Mouse (Mus musculus): ENCODE measurements around the gene Tecpr2. TPM values are rescaled to one million over a fixed set of nuclear protein-coding genes. Genes with fewer than 3 reads are reported as not detected.

Gene Tecpr2
- 3.1 and 3.6 TPM in 2 replicates for polyA plus RNA-seq (2012; ENCODE audit: low replicate concordance)

GRCm38 (mm10) chr12:110889036-110890020 lies at the start of gene Tecpr2, which contains the start of gene Cinp:
Gene Tecpr2, plus strand, starts transcription at chr12:110889264.
Gene Cinp, minus strand, starts transcription at chr12:110889145.

GRCm38 (mm10) chr12:110840348-110841198 lies 48.5 kb upstream of the Tecpr2 start, which contains the start of gene Mok:
Gene Mok, minus strand, starts transcription at chr12:110840939.

GRCm38 (mm10) chr12:110850010-110850928 lies 38.8 kb upstream of the Tecpr2 start, which contains the start of gene Zfp839:
Gene Zfp839, plus strand, starts transcription at chr12:110850253.

GRCm38 (mm10) chr12:110978607-110979406 lies 89.7 kb downstream of the Tecpr2 start, which contains the start of gene Ankrd9:
Gene Ankrd9, minus strand, starts transcription at chr12:110979040.

Other genes with a start within 250 kb of the Tecpr2 start
- gene 1700001K19Rik, start 206.6 kb upstream of the Tecpr2 start, polyA plus RNA-seq (2012; ENCODE audit: low replicate concordance), result not detected in 2 replicates
- 8.8 and 111 TPM in 2 replicates for gene Hsp90aa1, start 186.5 kb upstream of the Tecpr2 start, polyA plus RNA-seq (2012; ENCODE audit: low replicate concordance)
- 6.1 and 38.6 TPM in 2 replicates for gene Wdr20, start 151.3 kb upstream of the Tecpr2 start, polyA plus RNA-seq (2012; ENCODE audit: low replicate concordance)
- gene Mok, start 48.3 kb upstream of the Tecpr2 start, polyA plus RNA-seq (2012; ENCODE audit: low replicate concordance), result 0.06 and 0.29 TPM in 2 replicates
- 14.4 and 15.2 TPM in 2 replicates for gene Zfp839, start 39.0 kb upstream of the Tecpr2 start, polyA plus RNA-seq (2012; ENCODE audit: low replicate concordance)
- 1.3 and 6.1 TPM in 2 replicates for gene Cinp, start 119 bp upstream of the Tecpr2 start, polyA plus RNA-seq (2012; ENCODE audit: low replicate concordance)
- gene Ankrd9, start 89.8 kb downstream of the Tecpr2 start, polyA plus RNA-seq (2012; ENCODE audit: low replicate concordance), result 3.6 and 10.2 TPM in 2 replicates
- 13.4 and 14.7 TPM in 2 replicates for gene Rcor1, start 150.1 kb downstream of the Tecpr2 start, polyA plus RNA-seq (2012; ENCODE audit: low replicate concordance)

All from hematopoietic multipotent progenitor cell, adult 10-12 weeks (in vitro differentiated cells).